Mouse (Mus musculus) olfactory bulb, adult 2 months (tissue): ENCODE results near the gene Ccn6.

ENCODE experiments used
- CTCF ChIP-seq: fragments of 200-500 bp; IDR thresholded peaks from 2 replicates; pipeline ENCODE4 v1.5.1; 2012; ENCODE audit warnings: low read depth, mild to moderate bottlenecking, low read length, moderate library complexity; ENCODE audit not compliant: insufficient read depth
- POLR2A ChIP-seq: fragments of 200-500 bp; IDR thresholded peaks from 2 replicates; pipeline ENCODE4 v1.6.1; 2012; ENCODE audit warnings: mild to moderate bottlenecking, low read depth, low read length, moderate library complexity; ENCODE audit not compliant: insufficient read depth

DNA sequence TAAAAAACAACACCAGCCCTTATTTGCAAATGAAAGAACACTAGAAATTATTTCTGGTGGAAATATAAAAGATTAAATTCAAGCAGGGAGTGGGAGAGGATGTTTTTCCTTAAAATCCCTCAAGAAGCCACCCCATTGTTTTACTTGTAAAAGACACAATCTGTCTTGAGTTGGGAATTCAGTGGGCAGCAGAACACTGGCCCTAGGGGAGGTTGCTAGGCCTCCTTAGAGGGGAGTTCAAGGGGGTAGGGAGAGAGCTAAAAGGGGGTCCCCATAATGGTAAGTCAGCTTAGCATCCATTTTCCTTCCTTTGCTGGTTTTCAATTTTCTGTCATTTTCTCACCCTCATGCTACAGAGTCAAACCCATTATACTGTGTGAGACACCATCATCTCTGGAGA, 46.4 kb upstream of the Ccn6 start:
- TF ChIP-seq CTCF (no peak), POLR2A (no peak)
